Mouse (Mus musculus): ENCODE data around the gene Wwc1. TPM values are rescaled to one million over a fixed set of nuclear protein-coding genes. Genes with fewer than 3 reads are reported as not detected.
A peak's percentile ranks its signal among the peaks of the same experiment; 100 is the strongest.

Wwc1 gene
- total and polyA plus RNA-seq, 2 experiments, result 11.3 to 25.0 TPM

GRCm38 (mm10) chr11:35834022-35834760 lies 146.1 kb downstream of the Wwc1 start, which contains the start of gene Rars:
Gene Rars, minus strand, starts transcription at chr11:35834506.
- Histone ChIP-seq H3K4me1 (ENCODE audit: control insufficient read depth, insufficient read depth, low read length) (peaks cover 6% of the 10 kb centered on the region), H3K9ac (ENCODE audit: low read depth, low read length) (peak within 1 kb of the TSS; percentile 95), H3K79me2 (ENCODE audit: control insufficient read depth, insufficient read depth, low read length) (peaks cover 11% of the 10 kb centered on the region; the same call in 1 of the 2 replicates), H3K27ac (replicated peaks; ENCODE audit: insufficient read depth, low read depth, low read length) (peak within 1 kb of the TSS; percentile 72), H3K27me3 (ENCODE audit: control insufficient read depth, insufficient read depth, low read length) (no peaks in the 10 kb centered on the region), H3K4me3 (ENCODE audit: insufficient read depth, low read depth, low read length) (peak within 1 kb of the TSS; percentile 99), H3K36me3 (ENCODE audit: control insufficient read depth, insufficient read depth, low read length) (peaks cover 25% of the 10 kb centered on the region)
- TF ChIP-seq POLR2A (IDR thresholded peaks at IDR 0.05; ENCODE audit: extremely low read depth, insufficient read depth, low read length) (peak; percentile 68), CTCF (IDR thresholded peaks at IDR 0.05; ENCODE audit: low read depth, low read length) (peak; percentile 90)
- peak; percentile 88 for DNase-seq (ENCODE audit: extremely low read depth, low read depth, low spot score)
- under 1% methylated on average over 46 of the region's 46 CpGs for WGBS

GRCm38 (mm10) chr11:35833270-35833669 lies 147.1 kb downstream of the Wwc1 start:
- WGBS, result 46% methylated on average over 6 of the region's 6 CpGs
- peak; percentile 46 for DNase-seq (ENCODE audit: extremely low read depth, low read depth, low spot score)
- H3K27ac ChIP-seq (replicated peaks; ENCODE audit: insufficient read depth, low read depth, low read length), result no peak overlapping the region

GRCm38 (mm10) chr11:35832139-35832538 lies 148.2 kb downstream of the Wwc1 start:
- H3K36me3 ChIP-seq (ENCODE audit: control insufficient read depth, insufficient read depth, low read length), result peaks cover 38% of the 10 kb centered on the region
- no peak overlapping the region for H3K9ac ChIP-seq (ENCODE audit: low read depth, low read length)
- peak; percentile 11 for DNase-seq (ENCODE audit: extremely low read depth, low read depth, low spot score)
- peaks cover 15% of the 10 kb centered on the region; the same call in 1 of the 2 replicates for H3K79me2 ChIP-seq (ENCODE audit: control insufficient read depth, insufficient read depth, low read length)
- no peak for TF ChIP-seq CTCF (IDR thresholded peaks at IDR 0.05; ENCODE audit: low read depth, low read length)
- no peak for TF ChIP-seq POLR2A (IDR thresholded peaks at IDR 0.05; ENCODE audit: extremely low read depth, insufficient read depth, low read length)
- WGBS, result 53% methylated on average over 4 of the region's 4 CpGs
- H3K4me3 ChIP-seq (ENCODE audit: insufficient read depth, low read depth, low read length), result no peak overlapping the region
- H3K27ac ChIP-seq (replicated peaks; ENCODE audit: insufficient read depth, low read depth, low read length), result no peak overlapping the region
- H3K4me1 ChIP-seq (ENCODE audit: control insufficient read depth, insufficient read depth, low read length), result peaks cover 6% of the 10 kb centered on the region
- no peaks in the 10 kb centered on the region for H3K27me3 ChIP-seq (ENCODE audit: control insufficient read depth, insufficient read depth, low read length)

More at GRCm38 (mm10) chr11:35833270-35833669, 147.1 kb downstream of the Wwc1 start:
- no peak overlapping the region for H3K4me3 ChIP-seq (ENCODE audit: insufficient read depth, low read depth, low read length)
- peaks cover 6% of the 10 kb centered on the region for H3K4me1 ChIP-seq (ENCODE audit: control insufficient read depth, insufficient read depth, low read length)
- H3K36me3 ChIP-seq (ENCODE audit: control insufficient read depth, insufficient read depth, low read length), result peaks cover 31% of the 10 kb centered on the region
- TF ChIP-seq CTCF (IDR thresholded peaks at IDR 0.05; ENCODE audit: low read depth, low read length) (no peak), POLR2A (IDR thresholded peaks at IDR 0.05; ENCODE audit: extremely low read depth, insufficient read depth, low read length) (no peak)
- H3K9ac ChIP-seq (ENCODE audit: low read depth, low read length), result peak overlapping the region; percentile 42
- no peaks in the 10 kb centered on the region for H3K27me3 ChIP-seq (ENCODE audit: control insufficient read depth, insufficient read depth, low read length)
- H3K79me2 ChIP-seq (ENCODE audit: control insufficient read depth, insufficient read depth, low read length), result peaks cover 15% of the 10 kb centered on the region; the same call in 1 of the 2 replicates

GRCm38 (mm10) chr11:35827714-35828113 lies 152.6 kb downstream of the Wwc1 start:
- no peak overlapping the region for H3K27ac ChIP-seq (replicated peaks; ENCODE audit: insufficient read depth, low read depth, low read length)
- peaks cover 70% of the 10 kb centered on the region for H3K36me3 ChIP-seq (ENCODE audit: control insufficient read depth, insufficient read depth, low read length)
- H3K27me3 ChIP-seq (ENCODE audit: control insufficient read depth, insufficient read depth, low read length), result no peaks in the 10 kb centered on the region
- H3K4me1 ChIP-seq (ENCODE audit: control insufficient read depth, insufficient read depth, low read length), result peaks cover 3% of the 10 kb centered on the region; the same call in 1 of the 2 replicates
- 87% methylated on average over 6 of the region's 6 CpGs for whole genome bisulfite sequencing
- DNase-seq (ENCODE audit: extremely low read depth, low read depth, low spot score), result peak; percentile 8
- H3K79me2 ChIP-seq (ENCODE audit: control insufficient read depth, insufficient read depth, low read length), result peaks cover 9% of the 10 kb centered on the region; the same call in 1 of the 2 replicates
- H3K4me3 ChIP-seq (ENCODE audit: insufficient read depth, low read depth, low read length), result no peak overlapping the region
- H3K9ac ChIP-seq (ENCODE audit: low read depth, low read length), result no peak overlapping the region
- TF ChIP-seq POLR2A (IDR thresholded peaks at IDR 0.05; ENCODE audit: extremely low read depth, insufficient read depth, low read length), result no peak
- TF ChIP-seq CTCF (IDR thresholded peaks at IDR 0.05; ENCODE audit: low read depth, low read length), result no peak

- DNase-seq (ENCODE audit: extremely low read depth, low read depth, low spot score), result no peak
- no peaks in the 10 kb centered on the region for H3K79me2 ChIP-seq (ENCODE audit: control insufficient read depth, insufficient read depth, low read length)
- no peak overlapping the region for H3K4me3 ChIP-seq (ENCODE audit: insufficient read depth, low read depth, low read length)
- H3K9ac ChIP-seq (ENCODE audit: low read depth, low read length), result no peak overlapping the region
- TF ChIP-seq CTCF (IDR thresholded peaks at IDR 0.05; ENCODE audit: low read depth, low read length), result no peak
- 87% methylated on average over 12 of the region's 12 CpGs for WGBS
- H3K4me1 ChIP-seq (ENCODE audit: control insufficient read depth, insufficient read depth, low read length), result no peaks in the 10 kb centered on the region
- no peaks in the 10 kb centered on the region for H3K27me3 ChIP-seq (ENCODE audit: control insufficient read depth, insufficient read depth, low read length)
- peaks cover 75% of the 10 kb centered on the region for H3K36me3 ChIP-seq (ENCODE audit: control insufficient read depth, insufficient read depth, low read length)
- no peak overlapping the region for H3K27ac ChIP-seq (replicated peaks; ENCODE audit: insufficient read depth, low read depth, low read length)
Observed at GRCm38 (mm10) chr11:35816316-35816715, 164.0 kb downstream of the Wwc1 start.

GRCm38 (mm10) chr11:35811458-35811857 lies 168.9 kb downstream of the Wwc1 start:
- Histone ChIP-seq H3K4me3 (ENCODE audit: insufficient read depth, low read depth, low read length) (no peak overlapping the region), H3K79me2 (ENCODE audit: control insufficient read depth, insufficient read depth, low read length) (no peaks in the 10 kb centered on the region), H3K36me3 (ENCODE audit: control insufficient read depth, insufficient read depth, low read length) (peaks cover 61% of the 10 kb centered on the region), H3K27me3 (ENCODE audit: control insufficient read depth, insufficient read depth, low read length) (no peaks in the 10 kb centered on the region), H3K4me1 (ENCODE audit: control insufficient read depth, insufficient read depth, low read length) (no peaks in the 10 kb centered on the region), H3K27ac (replicated peaks; ENCODE audit: insufficient read depth, low read depth, low read length) (no peak overlapping the region), H3K9ac (ENCODE audit: low read depth, low read length) (no peak overlapping the region)
- DNase-seq (ENCODE audit: extremely low read depth, low read depth, low spot score), result no peak
- WGBS, result 87% methylated on average over 10 of the region's 10 CpGs
- no peak for TF ChIP-seq POLR2A (IDR thresholded peaks at IDR 0.05; ENCODE audit: extremely low read depth, insufficient read depth, low read length)

Measured in liver, adult 2 months (tissue).